Mouse (Mus musculus) lung, postnatal 4 days (tissue): ENCODE data around the gene Grin2c.

Experiments
- DNase-seq, 2 experiments: peaks; one replicate each; pipeline ENCODE4 v3.0.0; 2021

Gene Grin2c

GRCm38 (mm10) chr11:115229021-115229930 is 37.8 kb downstream of the Grin2c start:
- no peak for DNase-seq

- no peak for DNase-seq
Observed at GRCm38 (mm10) chr11:115228430-115228829, 38.6 kb downstream of the Grin2c start.

- DNase-seq, result no peak
Observed at GRCm38 (mm10) chr11:115227640-115228039, 39.4 kb downstream of the Grin2c start.

GRCm38 (mm10) chr11:115226811-115227491 is 40.1 kb downstream of the Grin2c start:
- DNase-seq, result peak; percentile 58 to 76

- no peak for DNase-seq
Observed at GRCm38 (mm10) chr11:115225301-115225700, 41.7 kb downstream of the Grin2c start.

- DNase-seq, result peak; percentile 73 to 78
Observed at GRCm38 (mm10) chr11:115224889-115225288, 42.2 kb downstream of the Grin2c start.

GRCm38 (mm10) chr11:115223877-115224276 is 43.2 kb downstream of the Grin2c start:
- DNase-seq, result no peak

GRCm38 (mm10) chr11:115223451-115223850 is 43.6 kb downstream of the Grin2c start:
- DNase-seq, result no peak

- peak; percentile 63 to 72 for DNase-seq
Observed at GRCm38 (mm10) chr11:115222570-115222969, 44.5 kb downstream of the Grin2c start.

GRCm38 (mm10) chr11:115222077-115222476 is 45.0 kb downstream of the Grin2c start:
- DNase-seq, result peak; percentile 61 to 83

- DNase-seq, result no peak
Observed at GRCm38 (mm10) chr11:115219685-115220084, 47.4 kb downstream of the Grin2c start.

- DNase-seq, result peak; percentile 71 to 83
Observed at GRCm38 (mm10) chr11:115219263-115219662, 47.8 kb downstream of the Grin2c start.

- no peak for DNase-seq
Observed at GRCm38 (mm10) chr11:115217439-115218410, 49.3 kb downstream of the Grin2c start.

- DNase-seq, result no peak
Observed at GRCm38 (mm10) chr11:115215123-115215522, 51.9 kb downstream of the Grin2c start.

- no peak for DNase-seq
Observed at GRCm38 (mm10) chr11:115212116-115212515, 54.9 kb downstream of the Grin2c start.

GRCm38 (mm10) chr11:115209958-115210357 is 57.1 kb downstream of the Grin2c start:
- DNase-seq, result no peak

- no peak for DNase-seq
Observed at GRCm38 (mm10) chr11:115208776-115209732, 58.0 kb downstream of the Grin2c start.

- no peak for DNase-seq
Observed at GRCm38 (mm10) chr11:115208126-115208525, 58.9 kb downstream of the Grin2c start.

GRCm38 (mm10) chr11:115202756-115203155 is 64.3 kb downstream of the Grin2c start:
- no peak for DNase-seq

- DNase-seq, result peak; percentile 80 to 87
Observed at GRCm38 (mm10) chr11:115202316-115202715, 64.7 kb downstream of the Grin2c start.

- no peak for DNase-seq
Observed at GRCm38 (mm10) chr11:115200520-115200919, 66.5 kb downstream of the Grin2c start.
